Mouse (Mus musculus): Measurements from ENCODE around the gene Arf4. TPM values are rescaled to one million over a fixed set of nuclear protein-coding genes. Genes with fewer than 3 reads are reported as not detected.
"Not testable (repeated sequence)": the region's sequence is repeated elsewhere in the genome, so short reads cannot be mapped to it uniquely, and the experiment has no call there.

The Arf4 gene
- polyA plus RNA-seq, 2 experiments = 51.2 to 140 TPM

DNA sequence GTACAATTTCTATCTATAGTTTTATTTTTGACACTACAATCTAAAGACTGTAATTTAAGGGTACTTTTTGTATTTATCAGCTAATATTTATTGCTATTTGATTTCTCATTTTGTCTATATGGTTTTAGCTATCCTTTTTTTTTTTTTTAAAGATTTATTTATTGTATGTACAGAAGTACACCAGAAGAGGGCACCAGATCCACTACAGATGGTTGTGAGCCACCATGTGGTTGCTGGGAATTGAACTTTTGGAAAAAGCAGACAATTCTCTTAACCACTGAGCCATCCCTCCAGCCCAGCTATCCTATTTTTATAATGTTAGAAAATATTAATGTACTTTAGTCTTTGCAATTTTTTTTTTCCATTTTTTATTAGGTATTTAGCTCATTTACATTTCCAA, 60.0 kb downstream of the Arf4 start:
- no peak for TF ChIP-seq EP300 (IDR thresholded peaks at IDR 0.05; ENCODE audit: low read depth)
- peak; percentile 47 for TF ChIP-seq CTCF (IDR thresholded peaks at IDR 0.05; ENCODE audit: low read depth)
- no peaks in the 10 kb centered on the region for H3K27me3 ChIP-seq (ENCODE audit: control insufficient read depth, insufficient read depth, low read length)
- H3K36me3 ChIP-seq (replicated peaks; ENCODE audit: control insufficient read depth, insufficient read depth, low read depth) = no peaks in the 10 kb centered on the region
- H3K4me1 ChIP-seq (replicated peaks; ENCODE audit: control insufficient read depth in 2 of 2, insufficient read depth in 2 of 2, low read length in 1 of 2) = no peaks in the 10 kb centered on the region
- no peak for ATAC-seq (ENCODE audit: insufficient read depth)
- no peak overlapping the region for H3K4me3 ChIP-seq (ENCODE audit: insufficient read depth in 1 of 2, low read depth in 2 of 2, low read length in 2 of 2)
- no peak overlapping the region for H3K4me2 ChIP-seq (ENCODE audit: low read depth)
- H3K27ac ChIP-seq = no peak overlapping the region
- no peak overlapping the region for H3K9ac ChIP-seq (replicated peaks)
- H3K9me3 ChIP-seq (ENCODE audit: control insufficient read depth, low read length) = no peaks in the 10 kb centered on the region
- DNase-seq (ENCODE audit: low read depth in 3 of 3, low spot score in 3 of 3) = peak in 1 of 3 experiments; percentile 4

DNA sequence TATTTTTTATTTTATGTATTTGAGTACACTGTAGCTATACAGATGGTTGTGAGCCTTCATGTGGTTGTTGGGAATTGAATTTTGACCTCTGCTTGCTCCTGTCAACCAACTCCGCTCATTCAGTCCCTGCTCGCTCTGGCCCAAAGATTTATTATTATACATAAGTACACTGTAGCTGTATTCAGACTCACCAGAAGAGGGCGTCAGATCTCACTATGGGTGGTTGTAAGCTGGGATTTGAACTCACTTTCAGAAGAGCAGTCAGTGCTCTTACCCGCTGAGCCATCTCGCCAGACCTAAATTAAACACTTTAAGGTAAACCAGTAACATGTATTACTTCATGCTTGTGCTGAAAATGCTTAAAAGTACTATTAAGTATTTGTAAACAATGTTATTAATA, 67.4 kb downstream of the Arf4 start:
- not testable (repeated sequence) for ATAC-seq (ENCODE audit: insufficient read depth); DNase-seq (ENCODE audit: low read depth in 3 of 3, low spot score in 3 of 3); H3K4me1 ChIP-seq (replicated peaks; ENCODE audit: control insufficient read depth in 2 of 2, insufficient read depth in 2 of 2, low read length in 1 of 2); H3K27me3 ChIP-seq (ENCODE audit: control insufficient read depth, insufficient read depth, low read length); H3K9me3 ChIP-seq (ENCODE audit: control insufficient read depth, low read length); H3K27ac ChIP-seq; H3K9ac ChIP-seq (replicated peaks); H3K36me3 ChIP-seq (replicated peaks; ENCODE audit: control insufficient read depth, insufficient read depth, low read depth); H3K4me2 ChIP-seq (ENCODE audit: low read depth); H3K4me3 ChIP-seq (ENCODE audit: insufficient read depth in 1 of 2, low read depth in 2 of 2, low read length in 2 of 2)
- 75% methylated on average over 5 of the region's 5 CpGs for WGBS (ENCODE audit: insufficient replicate concordance)

Small RNAs within 50 kb of the gene (microRNA-seq; reads per million reads assigned to microRNA genes)
- not detected for gene Mir7672

Other genes starting within 250 kb of the Arf4 start
- 7.6 and 10.4 TPM in 2 replicates for gene Slmap, start 103.1 kb upstream of the Arf4 start, polyA plus RNA-seq (2012; rRNA removed)
- 9.5 and 12.9 TPM in 2 replicates for gene Slmap, start 103.1 kb upstream of the Arf4 start, polyA plus RNA-seq (2014; fragmentation: Nextera tagmentation; extraction: Ambion mirVana)
- gene Dennd6a, start 64.2 kb upstream of the Arf4 start, polyA plus RNA-seq (2012; rRNA removed) = 3.4 and 5.3 TPM in 2 replicates
- gene Dennd6a, start 64.2 kb upstream of the Arf4 start, polyA plus RNA-seq (2014; fragmentation: Nextera tagmentation; extraction: Ambion mirVana) = 10.8 TPM in 2 replicates
- 3.2 and 3.4 TPM in 2 replicates for gene Pde12, start 31.8 kb downstream of the Arf4 start, polyA plus RNA-seq (2012; rRNA removed)
- 6.5 and 7.3 TPM in 2 replicates for gene Pde12, start 31.8 kb downstream of the Arf4 start, polyA plus RNA-seq (2014; fragmentation: Nextera tagmentation; extraction: Ambion mirVana)
- gene Dnah12, start 55.2 kb downstream of the Arf4 start, polyA plus RNA-seq (2012; rRNA removed) = 0.01 TPM in 2 replicates
- gene Dnah12, start 55.2 kb downstream of the Arf4 start, polyA plus RNA-seq (2014; fragmentation: Nextera tagmentation; extraction: Ambion mirVana) = 0.03 TPM in 2 replicates

Data from liver, embryonic 14.5 days (tissue).